Mouse (Mus musculus) midbrain, embryonic 14.5 days (tissue): ENCODE results near the gene Zfp442. TPM values are rescaled to one million over a fixed set of nuclear protein-coding genes. Genes with fewer than 3 reads are reported as not detected.
"Not testable (repeated sequence)": the region's sequence is repeated elsewhere in the genome, so short reads cannot be mapped to it uniquely, and the experiment has no call there.

Experiments
- ATAC-seq: fragments of 200-750 bp; cut with Nextera tagmentation; 2 replicates; pipeline ENCODE4 v1.8.0; 2017; ENCODE audit warnings: moderate number of reproducible peaks, moderate library complexity; ENCODE audit not compliant: low FRiP score, low TSS enrichment
- DNase-seq: peaks from one replicate; pipeline ENCODE4 v3.0.0-alpha.2; 2015
- H3K27ac ChIP-seq: fragments of 300-500 bp; sonication (generic); replicated peaks from 2 replicates; pipeline ENCODE4 v1.5.1; 2014; ENCODE audit warnings: mild to moderate bottlenecking, low read depth, low read length, moderate library complexity
- H3K27me3 ChIP-seq: fragments of 300-500 bp; sonication (generic); 2 replicates; pipeline ENCODE4 v1.6.1; 2014; ENCODE audit warnings: low read length, control low read depth, mixed read lengths; ENCODE audit not compliant: control insufficient read depth, insufficient read depth
- H3K36me3 ChIP-seq: fragments of 300-500 bp; sonication (generic); 2 replicates; pipeline ENCODE4 v1.6.1; 2014; ENCODE audit warnings: low read length, control low read depth; ENCODE audit not compliant: control insufficient read depth, insufficient read depth
- H3K4me1 ChIP-seq: fragments of 300-500 bp; sonication (generic); 2 replicates; pipeline ENCODE4 v1.6.1; 2014; ENCODE audit warnings: mild to moderate bottlenecking, antibody characterized with exemption, low read length, control low read depth; ENCODE audit not compliant: control insufficient read depth, insufficient read depth
- H3K4me2 ChIP-seq: fragments of 300-500 bp; sonication (generic); 2 replicates; pipeline ENCODE4 v1.6.1; 2014; ENCODE audit warnings: mild to moderate bottlenecking, low read length, moderate library complexity
- H3K4me3 ChIP-seq: fragments of 300-500 bp; sonication (generic); replicated peaks from 2 replicates; pipeline ENCODE4 v1.5.1; 2014; ENCODE audit warnings: low read depth, low read length
- H3K9ac ChIP-seq: fragments of 300-500 bp; sonication (generic); replicated peaks from 2 replicates; pipeline ENCODE4 v1.6.1; 2014; ENCODE audit warnings: mild to moderate bottlenecking, low read length, moderate library complexity
- H3K9me3 ChIP-seq: fragments of 300-500 bp; sonication (generic); 2 replicates; pipeline ENCODE4 v1.6.1; 2016; ENCODE audit warnings: low read length, control low read depth, mixed read lengths; ENCODE audit not compliant: control insufficient read depth
- WGBS: fragments of 180-500 bp; shearing (Covaris S2); extraction: QIAGEN DNeasy Blood & Tissue Kit; methylation state at CpG from one replicate; pipeline ENCODE4 v1.1.7; 2014; 5-methylcytosine and 5-hydroxymethylcytosine counted together
- polyA plus RNA-seq: library from polyadenylated mRNA; unstranded; fragments of >200 nt; fragmentation: Nextera tagmentation; extraction: Ambion mirVana; gene quantifications from 2 replicates; pipeline ENCODE4 v1.2.1, GENCODE M21; 2014

Zfp442 gene
- 8.0 and 9.9 TPM in 2 replicates for polyA plus RNA-seq

DNA sequence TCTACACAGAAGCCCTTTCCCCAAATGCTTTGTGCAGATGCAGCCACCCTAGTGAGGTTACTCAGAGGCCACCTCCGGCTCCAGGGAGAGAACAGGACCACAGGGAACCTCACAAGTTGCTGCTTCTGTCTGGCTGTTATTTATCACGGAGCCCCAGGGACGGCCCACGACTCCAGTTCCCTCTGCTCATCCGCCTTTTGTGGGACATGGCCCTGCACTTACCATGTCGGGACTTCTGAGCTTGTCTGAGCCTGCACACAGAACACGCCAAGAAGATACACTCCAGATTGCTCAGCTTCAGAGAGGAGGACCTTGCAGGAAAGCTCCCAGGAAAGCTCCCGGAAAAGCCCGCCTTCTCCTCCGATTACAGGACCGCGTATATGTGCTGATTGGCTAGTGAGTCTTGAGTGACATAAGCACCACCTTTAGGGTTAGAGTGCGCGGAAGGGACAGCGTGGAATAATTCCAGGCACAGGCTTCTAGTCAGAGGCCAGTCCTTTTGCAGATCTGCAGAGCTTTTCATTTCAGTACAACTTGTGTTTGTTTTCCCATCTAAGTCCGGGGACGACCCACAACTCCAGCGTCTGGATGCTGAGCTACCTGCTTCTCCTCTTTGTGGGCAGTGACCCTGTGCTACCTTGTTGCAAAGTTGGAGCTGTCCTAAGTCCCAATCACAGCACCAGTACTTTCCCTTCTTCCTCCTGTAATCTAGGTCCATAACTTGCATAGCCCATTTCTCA, at the start of gene Zfp442:
Zfp442 (minus strand) TSS at position 307 of the 740 bp plus-strand sequence.
- 1% methylated on average over 18 of the region's 18 CpGs for WGBS
- not testable (repeated sequence) for H3K27ac ChIP-seq, H3K9me3 ChIP-seq, H3K36me3 ChIP-seq, H3K27me3 ChIP-seq, H3K4me1 ChIP-seq
- Histone ChIP-seq H3K4me3 (peak within 1 kb of the TSS; percentile 42), H3K9ac (peak within 1 kb of the TSS; percentile 53), H3K4me2 (peak within 1 kb of the TSS; percentile 54)
- DNase-seq (peak; percentile 69), ATAC-seq (peak; percentile 98)

DNA sequence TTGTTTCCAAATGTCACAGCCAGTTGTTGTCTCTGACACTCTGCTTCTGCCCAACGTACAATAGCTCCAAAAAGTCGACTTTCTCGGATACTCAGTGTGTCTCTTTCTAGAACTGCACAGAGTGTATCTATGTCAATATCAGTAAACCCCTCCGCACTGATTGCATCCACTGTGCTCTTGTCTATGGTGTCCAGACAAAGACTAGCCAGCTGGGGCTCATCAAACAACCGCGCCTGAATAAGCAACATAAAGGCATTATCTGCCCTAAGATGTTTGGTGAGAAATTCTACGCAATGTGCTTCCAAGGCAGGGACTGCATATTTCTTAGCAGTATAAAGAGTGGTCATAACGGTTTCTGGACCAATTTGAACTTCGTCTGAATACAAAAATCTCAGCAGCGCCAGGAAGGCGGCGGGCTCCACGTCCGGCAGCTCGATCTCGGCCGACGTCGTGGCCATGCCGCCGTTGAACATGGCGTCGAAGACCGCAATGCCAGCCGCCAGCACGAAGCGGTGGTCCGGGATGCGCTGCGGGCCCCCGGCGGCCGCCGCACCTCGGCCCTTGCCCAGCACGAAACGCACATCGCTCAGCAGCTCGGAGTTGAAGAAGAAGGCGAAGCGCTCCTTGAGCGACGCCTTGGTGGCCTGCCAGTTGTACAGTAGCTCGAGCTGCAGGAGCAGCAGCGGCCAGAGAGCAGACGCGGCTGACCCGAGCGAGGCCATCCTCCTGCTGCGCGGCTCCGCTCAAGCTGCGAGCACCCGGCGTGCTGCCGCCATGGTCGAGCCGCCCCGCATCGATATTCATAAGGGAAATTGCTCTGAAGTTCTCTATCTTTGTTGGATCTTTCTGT, 49.1 kb upstream of the Zfp442 start:
- not testable (repeated sequence) for H3K9ac ChIP-seq

DNA sequence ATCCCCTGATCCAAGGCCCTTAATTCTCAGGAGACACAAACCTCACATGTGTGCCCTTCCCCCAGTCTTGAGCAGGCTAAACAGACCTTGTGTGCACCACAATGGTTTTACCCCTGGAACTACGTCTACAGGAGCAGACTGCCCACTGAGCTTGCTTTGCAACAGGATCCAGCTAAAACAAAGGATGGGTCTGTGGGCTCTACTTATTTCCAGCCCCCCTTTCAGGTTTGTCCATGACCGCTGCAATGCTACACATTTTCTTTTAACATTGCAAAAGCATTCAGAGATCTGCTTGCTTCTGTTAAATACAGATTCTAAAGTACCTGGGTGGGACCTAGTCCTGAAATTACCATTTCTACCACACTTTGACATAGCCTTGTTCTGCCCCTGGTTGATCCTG, 41.7 kb upstream of the Zfp442 start:
- Histone ChIP-seq H3K4me1 (no peaks in the 10 kb centered on the region), H3K9me3 (no peaks in the 10 kb centered on the region), H3K9ac (no peak overlapping the region), H3K27me3 (no peaks in the 10 kb centered on the region), H3K36me3 (no peaks in the 10 kb centered on the region), H3K4me2 (no peak overlapping the region), H3K27ac (no peak overlapping the region), H3K4me3 (no peak overlapping the region)
- ATAC-seq (no peak), DNase-seq (no peak)
- WGBS = 60% methylated on average over 2 of the region's 2 CpGs

More for the DNA sequence above, 49.1 kb upstream of the Zfp442 start:
- 52% methylated on average over 60 of the region's 60 CpGs for WGBS
- not testable (repeated sequence) for H3K27ac ChIP-seq, ATAC-seq, H3K4me1 ChIP-seq, H3K27me3 ChIP-seq, H3K9me3 ChIP-seq, H3K36me3 ChIP-seq
- peak; percentile 4 for DNase-seq
- Histone ChIP-seq H3K4me2 (peak overlapping the region; percentile 39; the same call in 1 of the 2 replicates), H3K4me3 (peak overlapping the region; percentile 23)

DNA sequence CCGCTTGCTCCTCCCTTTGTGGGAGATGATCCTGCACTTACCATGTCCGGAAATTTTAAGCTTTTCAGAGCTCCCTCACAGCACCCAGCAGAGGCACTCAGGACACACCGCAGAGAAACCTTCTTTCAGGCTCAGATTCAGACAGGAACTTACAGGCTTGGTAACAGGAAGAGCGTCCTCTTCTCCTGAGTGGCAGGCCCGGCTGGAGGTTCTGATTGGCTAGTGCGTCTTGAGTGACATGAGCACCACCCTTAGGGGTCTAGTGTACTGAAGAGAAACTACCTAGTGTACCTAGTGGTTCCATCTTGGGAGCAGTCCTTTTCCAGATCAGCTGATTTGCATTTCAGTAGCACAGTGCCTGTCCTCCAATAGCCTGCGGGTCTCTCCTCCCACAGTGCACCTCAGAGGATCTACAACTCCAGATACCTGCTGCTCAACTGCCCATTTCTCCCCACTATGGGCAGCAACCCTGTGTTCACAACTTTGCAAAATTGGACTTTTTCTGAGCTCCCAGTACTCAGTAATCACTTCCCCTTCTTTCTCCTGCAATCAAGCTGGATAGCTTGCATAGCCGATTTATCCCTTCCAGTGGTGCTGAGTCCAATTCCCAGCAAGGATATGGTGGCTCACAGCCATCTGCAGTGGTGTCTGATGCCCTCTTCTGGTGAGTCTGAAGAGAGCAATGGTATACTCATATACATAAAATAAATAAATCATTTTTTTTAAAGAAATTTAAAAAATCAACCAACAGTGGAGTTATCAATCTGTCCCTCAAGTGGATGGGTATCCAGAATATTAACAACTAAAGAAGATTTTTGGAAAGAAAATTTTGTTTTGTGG, 33.9 kb upstream of the Zfp442 start, which contains the start of gene Zfp345:
Zfp345 (minus strand) TSS at position 153 of the 840 bp plus-strand sequence.
- 83% methylated on average over 7 of the region's 8 CpGs for WGBS
- ATAC-seq, H3K4me3 ChIP-seq: not testable (repeated sequence)

DNA sequence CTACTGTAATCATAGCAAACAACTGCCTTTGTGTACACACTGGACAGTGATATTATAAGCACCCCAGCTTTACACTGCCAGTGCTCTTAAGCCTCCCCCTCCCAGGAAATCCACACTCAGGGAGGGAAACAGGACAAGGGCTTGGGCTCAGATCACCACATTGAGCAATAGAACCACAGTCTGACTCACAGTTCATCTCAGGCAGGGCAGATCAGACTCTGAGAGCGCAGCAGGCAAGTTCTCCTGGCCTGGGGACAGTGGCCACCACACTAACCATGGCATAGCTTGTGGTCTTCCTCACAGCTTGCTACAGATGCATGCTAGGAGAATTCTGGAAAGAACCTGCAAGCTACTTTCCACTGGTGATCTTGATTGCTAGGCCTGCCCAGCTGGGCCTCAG, 12.2 kb downstream of the Zfp442 start:
- not testable (repeated sequence) for H3K36me3 ChIP-seq, ATAC-seq, H3K9ac ChIP-seq

More for the DNA sequence above, 33.9 kb upstream of the Zfp442 start, which contains the start of gene Zfp345:
- not testable (repeated sequence) for DNase-seq, H3K4me1 ChIP-seq, H3K27ac ChIP-seq, H3K9ac ChIP-seq, H3K9me3 ChIP-seq, H3K4me2 ChIP-seq, H3K27me3 ChIP-seq, H3K36me3 ChIP-seq

DNA sequence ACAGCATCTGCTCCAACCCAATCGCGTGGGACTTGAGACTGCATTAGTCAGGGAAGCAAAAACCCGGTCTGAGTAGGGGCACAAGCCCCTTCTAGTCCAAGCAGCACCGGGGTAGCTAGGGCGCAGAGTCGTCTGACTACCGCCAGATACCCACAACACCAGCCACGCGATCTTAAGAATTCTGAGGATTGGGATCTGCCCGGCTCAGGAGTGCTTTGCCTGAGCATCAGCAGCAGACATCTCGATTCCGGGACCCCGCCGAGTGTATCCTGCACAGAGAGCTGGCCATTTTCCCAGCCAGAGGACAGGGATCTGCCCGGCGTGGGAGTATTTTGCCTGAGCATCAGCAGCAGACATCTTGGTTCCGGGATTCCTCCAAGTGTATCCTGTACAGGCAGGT, 39.1 kb downstream of the Zfp442 start:
- H3K9ac ChIP-seq, H3K4me1 ChIP-seq, DNase-seq, H3K36me3 ChIP-seq, H3K27ac ChIP-seq, H3K4me2 ChIP-seq, H3K4me3 ChIP-seq, H3K27me3 ChIP-seq, ATAC-seq: not testable (repeated sequence)
- 90% methylated on average over 17 of the region's 17 CpGs for WGBS
- H3K9me3 ChIP-seq = peaks cover 25% of the 10 kb centered on the region

More for the DNA sequence above, 12.2 kb downstream of the Zfp442 start:
- H3K4me3 ChIP-seq, H3K27ac ChIP-seq, H3K27me3 ChIP-seq, H3K4me2 ChIP-seq, H3K4me1 ChIP-seq, DNase-seq: not testable (repeated sequence)
- WGBS = 92% methylated on average over 1 of the region's 1 CpGs
- H3K9me3 ChIP-seq = peaks cover 19% of the 10 kb centered on the region

DNA sequence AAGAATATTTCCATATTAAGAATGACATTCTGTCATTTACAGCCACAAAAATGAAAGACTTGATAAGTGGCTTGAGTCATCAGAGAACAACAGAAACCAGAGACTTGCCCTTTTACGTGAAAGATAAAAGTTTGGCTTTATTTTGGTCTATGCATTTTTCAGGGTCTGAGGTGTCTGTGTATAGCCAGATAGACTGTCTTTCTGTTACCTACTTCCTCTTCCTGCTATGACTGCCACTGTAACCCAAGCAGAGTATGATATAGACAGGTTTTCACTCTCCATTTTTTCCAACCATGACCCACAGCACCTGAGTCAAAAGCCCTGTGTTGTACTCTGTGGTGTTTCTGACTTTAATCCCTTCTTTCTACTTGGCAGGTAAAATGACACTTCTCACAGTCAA, 61.1 kb downstream of the Zfp442 start:
- H3K4me1 ChIP-seq = no peaks in the 10 kb centered on the region
- ATAC-seq (no peak), DNase-seq (no peak)
- H3K4me3 ChIP-seq = no peak overlapping the region
- H3K9ac ChIP-seq = no peak overlapping the region
- H3K36me3 ChIP-seq = no peaks in the 10 kb centered on the region
- WGBS = 86% methylated on average over 1 of the region's 1 CpGs
- H3K27ac ChIP-seq = no peak overlapping the region
- H3K9me3 ChIP-seq = no peaks in the 10 kb centered on the region
- H3K27me3 ChIP-seq = no peaks in the 10 kb centered on the region
- H3K4me2 ChIP-seq = no peak overlapping the region

DNA sequence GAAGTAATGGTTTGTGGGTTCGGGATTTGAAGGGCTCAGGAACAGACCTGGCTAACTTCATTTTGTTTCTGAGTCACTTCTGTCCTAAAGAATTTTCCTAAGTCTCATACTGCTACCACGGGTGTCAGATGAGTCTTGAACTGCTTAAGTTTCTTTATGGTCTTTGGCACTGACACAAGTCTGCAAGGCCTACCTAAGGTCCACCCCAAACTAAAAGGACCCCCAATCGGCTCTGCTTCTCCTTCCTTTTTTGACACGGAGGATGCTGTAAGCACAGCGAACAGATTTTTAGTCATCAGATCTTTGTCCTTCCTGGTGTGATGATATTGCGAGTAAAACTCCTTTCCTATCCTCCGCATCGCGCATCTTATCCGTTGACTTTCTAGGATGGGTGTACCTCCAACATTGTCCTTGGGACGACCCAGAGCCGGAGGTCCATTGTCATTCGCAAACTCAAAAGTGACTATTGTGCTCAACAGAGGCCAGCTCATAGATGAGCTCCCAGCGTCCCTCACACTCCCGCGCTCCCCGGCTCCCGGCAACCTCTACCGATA, 65.7 kb downstream of the Zfp442 start:
- H3K36me3 ChIP-seq, ATAC-seq, H3K9ac ChIP-seq, H3K4me2 ChIP-seq, DNase-seq, H3K4me1 ChIP-seq, H3K4me3 ChIP-seq, H3K9me3 ChIP-seq, H3K27me3 ChIP-seq, H3K27ac ChIP-seq: not testable (repeated sequence)
- WGBS = 95% methylated on average over 18 of the region's 19 CpGs
